Mouse (Mus musculus): ENCODE measurements around the gene Gm4450.
"Not testable (repeated sequence)": the region's sequence is repeated elsewhere in the genome, so short reads cannot be mapped to it uniquely, and the experiment has no call there.

Gene Gm4450

DNA sequence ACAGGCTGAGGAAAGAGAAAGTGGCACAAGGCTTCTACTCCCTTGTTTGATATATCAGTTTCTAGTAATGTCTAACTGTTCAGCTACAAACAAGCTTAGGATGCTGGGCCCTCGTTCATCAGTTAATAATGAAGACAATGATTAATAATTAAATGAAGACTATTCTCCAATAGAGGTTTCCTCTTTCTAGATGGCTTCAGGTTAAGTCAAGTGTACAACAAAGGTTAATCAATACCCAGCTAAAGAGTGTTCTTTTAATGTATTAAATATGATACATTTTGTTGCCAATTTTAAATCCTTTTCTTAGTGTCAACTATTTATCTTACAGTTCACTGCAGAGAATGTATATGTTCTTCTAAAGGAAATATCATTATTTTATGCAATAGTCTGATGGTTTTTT is at the start of gene Gm4450:
Gene Gm4450 (minus strand): TSS at position 101 of the 400 bp plus-strand sequence.
- DNase-seq (ENCODE audit: low spot score in 2 of 2), result not testable (repeated sequence)

GRCm38 (mm10) chr3:98497401-98497800 is 40.5 kb upstream of the Gm4450 start:
- not testable (repeated sequence) for DNase-seq (ENCODE audit: low spot score in 2 of 2)

DNA sequence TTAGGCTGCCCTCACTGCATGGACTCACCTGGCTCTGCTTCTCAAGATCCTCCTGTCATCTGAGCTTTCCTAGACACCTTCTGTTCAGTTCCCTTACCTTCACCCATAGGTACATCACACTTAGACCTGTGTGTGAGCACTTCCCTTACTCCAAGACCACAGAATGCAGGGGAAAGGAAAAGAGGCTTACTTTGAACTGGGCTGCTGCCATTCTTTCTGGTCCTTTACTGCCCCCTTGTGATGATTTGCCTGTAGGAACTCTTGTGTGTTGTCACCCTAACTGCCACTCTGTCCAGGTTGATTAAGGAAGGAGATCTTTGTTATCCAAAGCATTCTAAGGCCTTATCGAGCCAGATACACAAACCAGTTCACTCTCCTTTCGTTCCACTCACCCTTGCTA is 39.8 kb upstream of the Gm4450 start:
- not testable (repeated sequence) for DNase-seq (ENCODE audit: low spot score in 2 of 2)

GRCm38 (mm10) chr3:98495055-98495454 is 38.1 kb upstream of the Gm4450 start:
- DNase-seq (ENCODE audit: low spot score in 2 of 2), result not testable (repeated sequence)

DNA sequence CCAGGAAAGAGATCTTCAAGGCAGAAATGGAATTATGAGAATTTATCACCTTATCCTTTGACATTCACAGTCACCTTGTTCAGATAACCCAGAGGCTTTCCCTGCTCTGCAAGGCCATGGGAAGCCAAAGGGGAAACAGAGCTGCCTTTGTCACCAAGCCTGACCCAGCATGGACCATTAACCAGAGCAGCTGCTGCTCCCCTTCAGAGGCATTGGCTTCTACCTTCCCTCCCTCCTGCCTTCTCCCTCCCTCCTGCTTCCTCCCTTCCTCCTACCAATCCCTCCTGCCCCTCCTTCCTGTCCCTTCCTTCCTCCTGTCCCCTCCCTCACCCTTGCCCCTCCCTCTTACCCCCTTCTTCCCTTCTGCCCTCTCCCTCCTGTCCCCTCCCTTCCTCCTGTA is 37.3 kb upstream of the Gm4450 start:
- DNase-seq (ENCODE audit: low spot score in 2 of 2), result not testable (repeated sequence)

GRCm38 (mm10) chr3:98471499-98471898 is 14.6 kb upstream of the Gm4450 start:
- not testable (repeated sequence) for DNase-seq (ENCODE audit: low spot score in 2 of 2)

GRCm38 (mm10) chr3:98471057-98471456 is 14.1 kb upstream of the Gm4450 start:
- not testable (repeated sequence) for DNase-seq (ENCODE audit: low spot score in 2 of 2)

DNA sequence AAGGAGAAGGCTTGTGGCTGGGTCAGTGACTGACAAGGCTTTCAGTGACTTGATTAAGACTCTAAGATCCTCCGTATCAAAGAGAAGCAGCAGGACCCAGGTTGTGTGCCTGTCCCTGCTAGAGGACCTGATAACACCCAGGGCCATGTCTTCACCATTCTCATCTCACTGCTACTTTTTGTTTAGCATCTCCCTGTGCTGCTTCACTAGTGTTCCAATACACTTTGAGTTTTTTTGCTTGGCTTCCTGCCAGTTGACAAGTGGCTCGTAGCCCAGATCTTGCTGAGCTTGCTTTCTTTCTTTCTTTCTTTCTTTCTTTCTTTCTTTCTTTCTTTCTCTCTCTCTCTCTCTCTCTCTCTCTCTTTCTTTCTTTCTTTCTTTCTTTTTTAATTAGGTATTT is 12.4 kb upstream of the Gm4450 start:
- not testable (repeated sequence) for DNase-seq (ENCODE audit: low spot score in 2 of 2)

GRCm38 (mm10) chr3:98453786-98454185 is 3.1 kb downstream of the Gm4450 start:
- not testable (repeated sequence) for DNase-seq (ENCODE audit: low spot score in 2 of 2)

DNA sequence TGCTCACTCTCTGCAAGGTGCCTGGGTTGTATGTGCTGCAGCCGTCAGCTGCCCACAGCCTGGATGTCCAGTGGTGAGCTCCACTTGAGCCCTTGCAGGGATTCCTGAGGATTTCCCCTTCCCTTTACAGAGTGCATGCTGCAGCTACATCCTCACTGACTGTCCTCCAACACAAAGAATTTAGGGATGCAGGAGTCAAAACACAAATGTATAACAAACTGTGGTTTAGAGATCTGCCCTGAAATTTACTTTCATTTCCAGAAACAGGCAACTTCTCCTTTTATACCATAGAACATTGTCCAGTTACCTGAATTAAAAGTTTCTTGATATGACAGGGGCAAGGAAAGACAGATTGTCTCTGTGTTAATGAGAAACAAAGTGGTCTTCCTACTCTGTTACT is 13.0 kb downstream of the Gm4450 start:
- DNase-seq (ENCODE audit: low spot score in 2 of 2), result not testable (repeated sequence)

DNA sequence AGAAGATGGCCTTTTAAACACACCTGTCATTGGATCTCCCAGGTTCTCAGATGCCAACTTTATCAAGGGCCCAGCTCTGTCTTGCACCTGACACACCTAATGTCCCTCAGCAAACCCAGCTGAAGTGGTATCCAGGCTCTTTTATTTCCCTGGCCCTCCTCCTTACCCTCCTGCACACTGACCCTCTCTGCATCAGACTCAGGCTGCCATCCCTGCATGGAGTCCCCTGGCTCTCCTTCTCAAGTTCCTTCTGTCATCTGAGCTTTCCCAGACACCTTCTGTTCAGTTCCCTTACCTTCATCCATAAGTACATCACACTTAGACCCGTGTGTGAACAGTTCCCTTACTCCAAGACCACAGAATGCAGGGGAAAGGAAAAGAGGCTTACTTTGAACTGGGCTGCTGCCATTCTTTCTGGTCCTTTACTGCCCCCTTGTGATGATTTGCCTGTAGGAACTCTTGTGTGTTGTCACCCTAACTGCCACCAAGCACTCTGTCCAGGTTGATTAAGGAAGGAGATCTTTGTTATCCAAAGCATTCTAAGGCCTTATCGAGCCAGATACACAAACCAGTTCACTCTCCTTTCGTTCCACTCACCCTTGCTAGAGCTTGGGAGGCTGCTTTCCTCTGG is 13.7 kb downstream of the Gm4450 start:
- DNase-seq (ENCODE audit: low spot score in 2 of 2), result not testable (repeated sequence)

DNA sequence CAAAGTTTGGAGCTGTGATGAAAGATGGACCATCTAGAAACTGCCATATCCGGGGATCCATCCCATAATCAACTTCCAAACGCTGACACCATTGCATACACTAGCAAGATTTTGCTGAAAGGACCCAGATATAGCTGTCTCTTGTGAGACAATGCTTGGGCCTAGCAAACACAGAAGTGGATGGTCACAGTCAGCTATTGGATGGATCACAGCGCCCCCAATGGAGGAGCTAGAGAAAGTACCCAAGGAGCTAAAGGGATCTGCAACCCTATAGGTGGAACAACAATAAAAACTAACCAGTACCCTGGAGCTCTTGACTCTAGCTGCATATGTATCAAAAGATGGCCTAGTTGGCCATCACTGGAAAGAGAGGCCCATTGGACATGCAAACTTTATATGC is 14.7 kb downstream of the Gm4450 start:
- DNase-seq (ENCODE audit: low spot score in 2 of 2), result not testable (repeated sequence)

DNA sequence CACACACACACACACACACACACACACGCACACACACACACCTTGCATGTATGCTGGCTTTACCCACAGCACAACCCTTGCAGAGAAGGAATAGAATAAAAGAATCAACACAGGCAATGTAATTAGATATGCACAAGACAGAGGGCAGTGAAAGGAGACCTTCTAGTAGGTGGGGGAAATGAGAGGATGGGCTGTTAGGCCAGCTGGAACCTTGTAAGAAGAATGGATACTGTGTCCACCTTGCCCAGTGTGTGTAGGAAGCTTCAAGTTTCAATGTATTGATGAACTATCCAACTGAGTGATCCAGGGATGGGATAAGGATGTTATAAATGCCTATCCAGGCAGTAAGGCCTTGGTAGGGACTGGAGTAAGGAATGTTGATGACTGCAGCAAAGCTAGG is 21.9 kb downstream of the Gm4450 start:
- DNase-seq (ENCODE audit: low spot score in 2 of 2), result no peak

GRCm38 (mm10) chr3:98434088-98434816 is 22.7 kb downstream of the Gm4450 start:
- no peak for DNase-seq (ENCODE audit: low spot score in 2 of 2)

GRCm38 (mm10) chr3:98428928-98429525 is 27.9 kb downstream of the Gm4450 start:
- DNase-seq (ENCODE audit: low spot score in 2 of 2), result no peak

DNA sequence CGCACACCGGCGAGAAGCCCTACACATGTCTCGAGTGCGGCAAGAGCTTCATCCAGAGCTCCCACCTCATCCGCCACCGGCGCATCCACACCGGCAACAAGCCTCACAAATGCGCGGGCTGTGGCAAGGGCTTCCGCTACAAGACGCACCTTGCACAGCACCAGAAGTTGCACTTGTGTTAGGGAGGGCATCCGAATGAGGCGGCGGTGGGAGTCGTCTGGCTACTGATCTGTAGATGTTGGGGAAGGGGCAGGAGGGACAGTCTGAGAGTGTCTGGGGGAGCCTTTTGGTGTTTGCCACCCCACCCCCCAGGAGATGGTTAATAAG is 28.5 kb downstream of the Gm4450 start:
- no peak for DNase-seq (ENCODE audit: low spot score in 2 of 2)

- peak; percentile 24 to 50 for DNase-seq (ENCODE audit: low spot score in 2 of 2)
Observed at GRCm38 (mm10) chr3:98427600-98428448, 29.1 kb downstream of the Gm4450 start.

GRCm38 (mm10) chr3:98427260-98427599 is 29.7 kb downstream of the Gm4450 start:
- DNase-seq (ENCODE audit: low spot score in 2 of 2), result no peak

- DNase-seq (ENCODE audit: low spot score in 2 of 2), result no peak
Observed at GRCm38 (mm10) chr3:98426749-98427148, 30.2 kb downstream of the Gm4450 start.

GRCm38 (mm10) chr3:98422926-98423325 is 34.0 kb downstream of the Gm4450 start:
- no peak for DNase-seq (ENCODE audit: low spot score in 2 of 2)

DNA sequence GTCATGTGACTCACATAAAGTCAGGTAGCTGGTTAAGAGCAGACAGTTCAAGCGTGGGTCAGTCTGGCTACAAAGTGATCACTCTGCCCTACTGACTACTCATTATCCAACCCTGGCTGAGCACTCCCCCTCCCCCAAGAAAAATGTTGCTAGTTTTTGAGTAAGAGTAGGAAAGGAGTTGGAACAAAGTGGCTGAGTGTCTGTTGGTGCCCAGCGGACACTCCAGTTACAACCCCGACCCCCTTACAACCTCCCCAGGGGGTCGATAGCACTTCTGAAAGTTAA is 37.2 kb downstream of the Gm4450 start:
- DNase-seq (ENCODE audit: low spot score in 2 of 2), result no peak

DNA sequence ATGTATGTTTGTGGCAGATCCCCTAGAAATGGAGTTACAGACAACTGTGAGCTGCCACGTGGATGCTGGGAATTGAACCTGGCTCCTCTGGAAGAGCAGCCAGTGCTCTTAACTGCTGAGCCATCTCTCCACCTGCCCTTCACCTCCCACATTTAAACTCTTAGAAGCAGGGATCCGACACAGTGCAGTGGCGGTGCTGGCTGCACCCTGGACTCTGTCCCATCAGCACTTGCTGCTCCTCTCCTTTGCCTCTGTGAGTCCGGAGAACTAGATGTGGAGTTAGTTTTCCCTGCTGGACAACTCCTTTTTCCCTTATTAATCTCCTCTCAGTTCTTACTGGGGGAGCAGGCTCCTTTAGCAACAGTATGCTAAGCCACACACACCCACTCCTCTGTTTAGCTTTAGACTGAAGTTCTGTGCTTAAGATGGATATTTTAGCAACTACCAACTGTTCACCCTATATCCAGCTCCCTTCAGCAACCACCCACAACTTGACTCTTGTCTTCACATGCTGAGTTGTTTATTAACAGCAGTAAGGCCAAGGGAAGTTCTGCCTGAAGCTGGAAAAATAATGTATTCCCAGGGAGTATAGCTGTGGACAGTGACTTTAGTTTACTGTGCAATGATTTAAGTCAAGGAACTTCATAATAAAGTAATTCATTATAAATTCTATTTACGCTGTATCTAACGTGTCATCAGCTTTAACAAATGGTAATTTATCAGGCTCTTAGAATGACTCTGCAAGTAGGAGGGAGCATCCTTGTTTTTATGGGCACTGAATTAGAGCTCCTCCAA is 37.7 kb downstream of the Gm4450 start:
- no peak for DNase-seq (ENCODE audit: low spot score in 2 of 2)

Measured in spleen, postnatal 14 days (tissue).